ENCODE assay signal across 8 mouse cellular contexts in genomic region chr3:69125461-69125860, GRCm38 (mm10). TPM values are rescaled to one million over a fixed set of nuclear protein-coding genes. Genes with fewer than 3 reads are reported as not detected.
DNase-seq lines count a peak whose midpoint lies in the region; ATAC-seq and TF ChIP-seq lines count a peak whose summit lies in the region.

No protein-coding gene starts in this region.

- no peak for ATAC-seq in kidney, postnatal 0 days (replicated peaks; ENCODE audit: low FRiP score, low read depth)
- ATAC-seq in embryonic facial prominence, embryonic 13.5 days (ENCODE audit: insufficient number of reproducible peaks, insufficient read depth, low FRiP score, low TSS enrichment, low read depth), result no peak
- no peak for ATAC-seq in intestine, embryonic 16.5 days
- ATAC-seq in neural tube, embryonic 12.5 days (ENCODE audit: low FRiP score, low read depth), result no peak

- H3K27me3 ChIP-seq in kidney, postnatal 0 days (ENCODE audit: insufficient read depth, low read length), result no peaks in the 10 kb centered on the region
- H3K27me3 ChIP-seq in embryonic facial prominence, embryonic 13.5 days, result no peaks in the 10 kb centered on the region
- no peaks in the 10 kb centered on the region for H3K27me3 ChIP-seq in intestine, embryonic 16.5 days (replicated peaks; ENCODE audit: control insufficient read depth, insufficient read depth, low read length)
- H3K27me3 ChIP-seq in neural tube, embryonic 12.5 days (replicated peaks), result no peaks in the 10 kb centered on the region

- H3K4me1 ChIP-seq in kidney, postnatal 0 days (replicated peaks; ENCODE audit: insufficient read depth, low read length), result no peaks in the 10 kb centered on the region
- peaks cover 13% of the 10 kb centered on the region for H3K4me1 ChIP-seq in embryonic facial prominence, embryonic 13.5 days
- H3K4me1 ChIP-seq in intestine, embryonic 16.5 days (ENCODE audit: control insufficient read depth, insufficient read depth, low read length), result peaks cover 5% of the 10 kb centered on the region; the same call in 1 of the 2 replicates
- H3K4me1 ChIP-seq in neural tube, embryonic 12.5 days, result peaks cover 11% of the 10 kb centered on the region; the same call in 1 of the 2 replicates

- H3K9me3 ChIP-seq in kidney, postnatal 0 days (replicated peaks; ENCODE audit: low read length), result no peaks in the 10 kb centered on the region
- H3K9me3 ChIP-seq in embryonic facial prominence, embryonic 13.5 days, result no peaks in the 10 kb centered on the region
- no peaks in the 10 kb centered on the region for H3K9me3 ChIP-seq in intestine, embryonic 16.5 days (ENCODE audit: control insufficient read depth, low read length)
- no peaks in the 10 kb centered on the region for H3K9me3 ChIP-seq in neural tube, embryonic 12.5 days

- no peaks in the 10 kb centered on the region for H3K36me3 ChIP-seq in kidney, postnatal 0 days (ENCODE audit: insufficient read depth, low read length)
- H3K36me3 ChIP-seq in embryonic facial prominence, embryonic 13.5 days, result no peaks in the 10 kb centered on the region
- no peaks in the 10 kb centered on the region for H3K36me3 ChIP-seq in intestine, embryonic 16.5 days (ENCODE audit: control insufficient read depth, insufficient read depth, low read length)
- H3K36me3 ChIP-seq in neural tube, embryonic 12.5 days, result no peaks in the 10 kb centered on the region

- H3K9ac ChIP-seq in kidney, postnatal 0 days (ENCODE audit: low read depth, low read length), result peak overlapping the region; percentile 97; the same call in 1 of the 2 replicates
- H3K9ac ChIP-seq in embryonic facial prominence, embryonic 13.5 days, result peak overlapping the region; percentile 95
- H3K9ac ChIP-seq in intestine, embryonic 16.5 days (ENCODE audit: low read depth, low read length), result peak overlapping the region; percentile 85
- peak overlapping the region; percentile 93 for H3K9ac ChIP-seq in neural tube, embryonic 12.5 days

- TF ChIP-seq CTCF in kidney, postnatal 0 days (IDR thresholded peaks at IDR 0.05; ENCODE audit: low read depth), result no peak

- no peak for DNase-seq in kidney, postnatal 0 days (ENCODE audit: low spot score)
- no peak for DNase-seq in kidney, postnatal 10 days
- no peak for DNase-seq in gastrocnemius, postnatal 4 days (ENCODE audit: low spot score in 2 of 2)
- no peak for DNase-seq in right cerebral cortex, postnatal 36 days (ENCODE audit: low spot score in 2 of 2)
- no peak for DNase-seq in lung, postnatal 4 days

- H3K4me2 ChIP-seq in kidney, postnatal 0 days (ENCODE audit: low read length), result peak overlapping the region; percentile 64
- H3K4me2 ChIP-seq in embryonic facial prominence, embryonic 13.5 days, result peak overlapping the region; percentile 71
- peak overlapping the region; percentile 62 for H3K4me2 ChIP-seq in intestine, embryonic 16.5 days (ENCODE audit: low read depth, low read length)
- peak overlapping the region; percentile 69 for H3K4me2 ChIP-seq in neural tube, embryonic 12.5 days (replicated peaks)

- H3K27ac ChIP-seq in kidney, postnatal 0 days, result no peak overlapping the region
- H3K27ac ChIP-seq in embryonic facial prominence, embryonic 13.5 days, result peak overlapping the region; percentile 97
- no peak overlapping the region for H3K27ac ChIP-seq in intestine, embryonic 16.5 days (ENCODE audit: low read length)
- no peak overlapping the region for H3K27ac ChIP-seq in neural tube, embryonic 12.5 days

- H3K4me3 ChIP-seq in kidney, postnatal 0 days (replicated peaks; ENCODE audit: low read depth, low read length), result peak overlapping the region; percentile 91
- H3K4me3 ChIP-seq in embryonic facial prominence, embryonic 13.5 days, result peak overlapping the region; percentile 97
- peak overlapping the region; percentile 94 for H3K4me3 ChIP-seq in intestine, embryonic 16.5 days (ENCODE audit: low read length)
- peak overlapping the region; percentile 96 for H3K4me3 ChIP-seq in neural tube, embryonic 12.5 days

- 12% methylated on average over 4 of the region's 4 CpGs for WGBS in kidney, postnatal 0 days
- WGBS in embryonic facial prominence, embryonic 13.5 days, result 13% methylated on average over 4 of the region's 4 CpGs
- 11% methylated on average over 4 of the region's 4 CpGs for WGBS in intestine, embryonic 16.5 days
- 29% methylated on average over 4 of the region's 4 CpGs for WGBS in neural tube, embryonic 12.5 days

RNA-seq across cellular contexts. Expression of gene Kpna4, which starts 1.5 kb away (rescaled TPM):
- polyA plus RNA-seq in kidney, postnatal 0 days (2015; fragmentation: Nextera tagmentation; extraction: Ambion mirVana), result 29.5 and 29.7 TPM in 2 replicates
- polyA plus RNA-seq in embryonic facial prominence, embryonic 13.5 days (2015; fragmentation: Nextera tagmentation; extraction: Ambion mirVana), result 28.4 and 31.8 TPM in 2 replicates
- polyA plus RNA-seq in intestine, embryonic 16.5 days (2015; fragmentation: Nextera tagmentation; extraction: Ambion mirVana), result 18.9 and 19.1 TPM in 2 replicates
- polyA plus RNA-seq in neural tube, embryonic 12.5 days (2016; fragmentation: Nextera tagmentation; extraction: Ambion mirVana), result 48.7 and 53.5 TPM in 2 replicates
- 10 to 100 TPM; 57.2 to 60.5 TPM for total RNA-seq in gastrocnemius, postnatal 4 days (2021)
